Mouse (Mus musculus): Measurements from ENCODE around the gene Erbb2. TPM values are rescaled to one million over a fixed set of nuclear protein-coding genes. Genes with fewer than 3 reads are reported as not detected.
A peak's percentile ranks its signal among the peaks of the same experiment; 100 is the strongest.

The Erbb2 gene
- polyA plus RNA-seq, 1 experiment from 2014 or later: 23.3 TPM

DNA sequence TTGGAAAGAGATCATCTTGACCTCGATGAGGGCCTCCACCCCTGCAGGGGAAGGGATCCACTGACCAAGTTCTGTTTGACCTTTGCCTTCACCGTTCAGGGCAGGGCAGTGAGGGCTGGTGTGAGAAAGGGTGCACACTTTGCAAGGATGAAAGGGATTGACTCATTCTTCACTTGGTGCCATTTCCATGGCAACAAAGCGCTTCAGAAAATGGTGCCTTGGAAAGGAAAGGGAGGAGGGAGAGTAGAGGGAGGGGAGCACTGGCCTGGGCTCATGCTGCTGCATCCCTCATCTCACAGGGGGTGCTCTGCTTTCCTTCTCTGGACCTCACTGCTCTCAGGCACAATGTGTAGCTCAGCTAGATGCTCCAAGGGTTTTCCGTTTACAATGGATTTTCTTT is 60.4 kb downstream of the Erbb2 start:
- DNase-seq (ENCODE audit: low spot score): no peak
- Histone ChIP-seq H3K4me1 (replicated peaks) (peaks cover 22% of the 10 kb centered on the region), H3K27ac (0 out of 2 replicates have a peak overlapping the region, but pooled peaks have one; percentile 24), H3K27me3 (ENCODE audit: insufficient read depth, poor library complexity, severe bottlenecking) (peaks cover 16% of the 10 kb centered on the region; the same call in 1 of the 2 replicates), H3K9me3 (no peaks in the 10 kb centered on the region), H3K36me3 (no peaks in the 10 kb centered on the region), H3K4me3 (no peak overlapping the region)
- 50% methylated on average over 4 of the region's 4 CpGs for WGBS

DNA sequence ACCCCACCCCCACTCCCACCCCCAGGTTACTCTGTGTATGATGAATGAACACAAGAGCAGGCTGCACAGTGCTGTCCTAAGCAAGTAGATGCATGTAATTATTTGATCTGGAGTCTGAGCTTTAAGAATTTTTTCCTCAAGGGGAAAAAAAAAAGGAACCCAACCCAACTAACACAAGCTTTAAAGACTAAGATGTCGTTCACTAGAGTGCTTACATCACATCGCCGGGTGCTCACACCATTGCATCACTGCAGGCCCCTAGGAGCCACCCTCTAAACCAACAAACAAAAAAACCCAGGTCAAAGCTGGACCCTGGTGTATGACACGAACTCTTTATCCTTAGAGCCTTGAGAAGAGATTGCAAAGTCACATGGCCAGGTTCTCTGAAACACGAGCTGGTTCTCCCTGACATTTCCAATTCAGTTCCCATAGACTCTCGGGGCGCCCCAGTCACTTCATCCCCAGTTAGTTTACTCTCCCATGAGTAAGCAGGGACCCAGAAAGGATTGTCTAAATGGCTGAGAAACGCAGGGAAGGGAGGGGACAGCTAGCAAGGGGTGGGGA is 61.7 kb downstream of the Erbb2 start:
- 65% methylated on average over 8 of the region's 8 CpGs for WGBS
- Histone ChIP-seq H3K9me3 (no peaks in the 10 kb centered on the region), H3K4me1 (replicated peaks) (peaks cover 22% of the 10 kb centered on the region), H3K27me3 (ENCODE audit: insufficient read depth, poor library complexity, severe bottlenecking) (peaks cover 16% of the 10 kb centered on the region; the same call in 1 of the 2 replicates), H3K4me3 (no peak overlapping the region), H3K36me3 (no peaks in the 10 kb centered on the region), H3K27ac (no peak overlapping the region)
- no peak for DNase-seq (ENCODE audit: low spot score)

- no peaks in the 10 kb centered on the region for H3K36me3 ChIP-seq
- H3K4me3 ChIP-seq: no peak overlapping the region
- peaks cover 19% of the 10 kb centered on the region for H3K4me1 ChIP-seq (replicated peaks)
- no peaks in the 10 kb centered on the region for H3K9me3 ChIP-seq
- H3K27ac ChIP-seq: no peak overlapping the region
- 91% methylated on average over 11 of the region's 11 CpGs for WGBS
- H3K27me3 ChIP-seq (ENCODE audit: insufficient read depth, poor library complexity, severe bottlenecking): peaks cover 16% of the 10 kb centered on the region; the same call in 1 of the 2 replicates
- no peak for DNase-seq (ENCODE audit: low spot score)
Measured at GRCm38 (mm10) chr11:98474967-98475366, 62.7 kb downstream of the Erbb2 start.

DNA sequence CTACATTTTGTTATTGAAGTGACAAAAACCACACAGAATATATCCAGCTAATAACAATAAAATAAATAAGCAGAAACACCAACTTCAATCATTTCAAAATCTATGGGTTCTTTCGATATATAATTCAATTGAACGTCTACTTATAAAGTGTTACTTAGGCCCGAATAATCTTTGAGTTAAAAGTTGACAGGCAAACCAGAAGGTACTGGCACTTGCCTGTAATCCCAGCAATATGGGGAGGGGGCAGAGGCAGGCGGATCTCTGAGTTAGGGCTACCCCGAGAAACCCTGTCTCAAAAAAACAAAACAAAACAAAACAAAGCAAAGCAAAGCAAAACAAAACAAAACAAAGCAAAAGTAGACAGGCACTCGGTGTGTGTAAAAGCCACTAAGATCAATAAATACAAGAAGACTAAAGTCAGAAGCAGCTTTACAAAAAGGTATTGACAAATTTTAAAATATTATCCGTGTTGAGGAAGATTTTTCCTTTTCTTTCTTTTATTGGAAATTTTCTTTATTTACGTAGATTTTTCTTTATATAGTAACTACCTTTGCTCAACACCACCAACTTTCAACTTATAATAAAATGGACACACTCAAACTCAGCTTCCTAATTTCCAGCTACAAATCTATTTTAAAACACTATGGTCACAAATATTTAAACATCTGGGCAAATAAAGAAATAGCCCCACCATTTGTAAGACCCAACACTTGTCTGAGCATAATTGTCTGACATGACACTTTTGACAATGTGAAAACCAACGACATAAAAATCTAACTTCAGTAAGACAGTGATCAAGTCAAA is 63.6 kb downstream of the Erbb2 start:
- H3K4me1 ChIP-seq (replicated peaks): peaks cover 18% of the 10 kb centered on the region
- no peaks in the 10 kb centered on the region for H3K36me3 ChIP-seq
- H3K4me3 ChIP-seq: no peak overlapping the region
- H3K27ac ChIP-seq: no peak overlapping the region
- H3K27me3 ChIP-seq (ENCODE audit: insufficient read depth, poor library complexity, severe bottlenecking): peaks cover 14% of the 10 kb centered on the region; the same call in 1 of the 2 replicates
- no peak for DNase-seq (ENCODE audit: low spot score)
- WGBS: 89% methylated on average over 9 of the region's 9 CpGs
- H3K9me3 ChIP-seq: no peaks in the 10 kb centered on the region

- Histone ChIP-seq H3K27me3 (ENCODE audit: insufficient read depth, poor library complexity, severe bottlenecking) (0 out of 2 replicates have a peak, but pooled peaks cover 8% of the 10 kb centered on the region), H3K4me1 (replicated peaks) (peaks cover 20% of the 10 kb centered on the region), H3K4me3 (no peak overlapping the region), H3K27ac (no peak overlapping the region), H3K36me3 (no peaks in the 10 kb centered on the region), H3K9me3 (no peaks in the 10 kb centered on the region)
- no peak for DNase-seq (ENCODE audit: low spot score)
- WGBS: 89% methylated on average over 4 of the region's 4 CpGs
Measured at GRCm38 (mm10) chr11:98476434-98476807, 64.2 kb downstream of the Erbb2 start.

GRCm38 (mm10) chr11:98477011-98477701 is 64.9 kb downstream of the Erbb2 start:
- 0 out of 2 replicates have a peak, but pooled peaks cover 3% of the 10 kb centered on the region for H3K27me3 ChIP-seq (ENCODE audit: insufficient read depth, poor library complexity, severe bottlenecking)
- H3K4me3 ChIP-seq: no peak overlapping the region
- WGBS: 70% methylated on average over 14 of the region's 14 CpGs
- no peak overlapping the region for H3K27ac ChIP-seq
- no peak for DNase-seq (ENCODE audit: low spot score)
- peaks cover 17% of the 10 kb centered on the region for H3K4me1 ChIP-seq (replicated peaks)
- no peaks in the 10 kb centered on the region for H3K36me3 ChIP-seq
- H3K9me3 ChIP-seq: no peaks in the 10 kb centered on the region

GRCm38 (mm10) chr11:98479026-98479939 is 67.0 kb downstream of the Erbb2 start:
- Histone ChIP-seq H3K4me1 (replicated peaks) (0 out of 2 replicates have a peak, but pooled peaks cover 2% of the 10 kb centered on the region), H3K36me3 (no peaks in the 10 kb centered on the region), H3K27ac (no peak overlapping the region), H3K4me3 (no peak overlapping the region), H3K27me3 (ENCODE audit: insufficient read depth, poor library complexity, severe bottlenecking) (no peaks in the 10 kb centered on the region), H3K9me3 (no peaks in the 10 kb centered on the region)
- no peak for DNase-seq (ENCODE audit: low spot score)
- 81% methylated on average over 13 of the region's 13 CpGs for WGBS

GRCm38 (mm10) chr11:98479940-98480497 is 67.7 kb downstream of the Erbb2 start:
- Histone ChIP-seq H3K4me3 (no peak overlapping the region), H3K27me3 (ENCODE audit: insufficient read depth, poor library complexity, severe bottlenecking) (no peaks in the 10 kb centered on the region), H3K36me3 (no peaks in the 10 kb centered on the region), H3K27ac (no peak overlapping the region), H3K9me3 (no peaks in the 10 kb centered on the region), H3K4me1 (replicated peaks) (0 out of 2 replicates have a peak, but pooled peaks cover 2% of the 10 kb centered on the region)
- 87% methylated on average over 12 of the region's 12 CpGs for WGBS
- no peak for DNase-seq (ENCODE audit: low spot score)

DNA sequence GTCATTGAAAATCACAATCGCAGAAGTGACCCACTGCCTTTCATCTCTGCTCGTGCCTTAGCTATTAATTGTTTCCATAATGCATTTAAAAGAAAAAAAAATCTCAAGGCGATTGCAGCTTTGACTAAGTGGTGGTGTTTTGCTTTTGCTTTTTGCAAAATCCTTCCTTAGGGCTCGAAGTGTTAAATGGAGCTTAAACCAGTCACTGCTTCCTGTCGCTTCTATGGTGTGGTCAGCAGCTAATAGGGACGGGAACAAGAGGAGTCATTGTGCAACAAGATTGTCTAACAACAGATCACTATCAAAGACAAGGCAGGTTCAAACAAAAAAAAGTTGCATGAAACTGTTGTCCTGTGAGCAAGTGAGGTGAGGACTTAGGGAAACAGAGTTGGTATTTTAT is 69.0 kb downstream of the Erbb2 start:
- WGBS: 76% methylated on average over 6 of the region's 6 CpGs
- no peak for DNase-seq (ENCODE audit: low spot score)
- no peaks in the 10 kb centered on the region for H3K9me3 ChIP-seq

GRCm38 (mm10) chr11:98482067-98482466 is 69.8 kb downstream of the Erbb2 start:
- Histone ChIP-seq H3K27me3 (ENCODE audit: insufficient read depth, poor library complexity, severe bottlenecking) (no peaks in the 10 kb centered on the region), H3K36me3 (no peaks in the 10 kb centered on the region), H3K27ac (no peak overlapping the region), H3K4me1 (replicated peaks) (0 out of 2 replicates have a peak, but pooled peaks cover 2% of the 10 kb centered on the region), H3K9me3 (no peaks in the 10 kb centered on the region), H3K4me3 (no peak overlapping the region)
- DNase-seq (ENCODE audit: low spot score): no peak
- 84% methylated on average over 10 of the region's 10 CpGs for WGBS

More for the DNA sequence above, 69.0 kb downstream of the Erbb2 start:
- Histone ChIP-seq H3K27ac (no peak overlapping the region), H3K4me3 (no peak overlapping the region), H3K27me3 (ENCODE audit: insufficient read depth, poor library complexity, severe bottlenecking) (no peaks in the 10 kb centered on the region), H3K36me3 (no peaks in the 10 kb centered on the region), H3K4me1 (replicated peaks) (0 out of 2 replicates have a peak, but pooled peaks cover 2% of the 10 kb centered on the region)

DNA sequence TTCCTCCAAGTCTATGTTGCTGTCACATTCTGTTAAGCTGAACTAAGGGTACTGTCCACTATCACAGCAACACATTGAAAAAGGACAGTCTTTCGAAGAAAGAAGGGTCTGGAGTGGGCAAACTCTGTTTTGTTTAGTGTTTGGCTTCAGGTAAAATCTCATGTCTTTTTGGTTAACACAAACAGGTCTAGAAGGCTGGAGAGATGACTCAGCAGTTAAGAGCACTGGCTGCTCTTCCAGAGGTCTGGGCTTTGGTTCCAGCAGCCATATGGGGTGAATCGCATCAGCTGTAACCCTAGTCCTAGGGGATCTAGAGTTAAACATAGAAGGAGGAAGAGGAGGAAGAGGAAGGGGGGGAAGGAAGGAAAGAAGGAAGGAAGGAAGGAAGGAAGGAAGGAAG is 73.5 kb downstream of the Erbb2 start:
- no peak overlapping the region for H3K27ac ChIP-seq
- no peak for DNase-seq (ENCODE audit: low spot score)
- H3K36me3 ChIP-seq: no peaks in the 10 kb centered on the region
- H3K27me3 ChIP-seq (ENCODE audit: insufficient read depth, poor library complexity, severe bottlenecking): no peaks in the 10 kb centered on the region
- WGBS: 88% methylated on average over 2 of the region's 2 CpGs
- H3K9me3 ChIP-seq: no peaks in the 10 kb centered on the region
- H3K4me3 ChIP-seq: no peak overlapping the region
- 0 out of 2 replicates have a peak, but pooled peaks cover 2% of the 10 kb centered on the region for H3K4me1 ChIP-seq (replicated peaks)
